Comparison of ENCODE assay signal across 8 mouse cellular contexts in the genomic region with DNA sequence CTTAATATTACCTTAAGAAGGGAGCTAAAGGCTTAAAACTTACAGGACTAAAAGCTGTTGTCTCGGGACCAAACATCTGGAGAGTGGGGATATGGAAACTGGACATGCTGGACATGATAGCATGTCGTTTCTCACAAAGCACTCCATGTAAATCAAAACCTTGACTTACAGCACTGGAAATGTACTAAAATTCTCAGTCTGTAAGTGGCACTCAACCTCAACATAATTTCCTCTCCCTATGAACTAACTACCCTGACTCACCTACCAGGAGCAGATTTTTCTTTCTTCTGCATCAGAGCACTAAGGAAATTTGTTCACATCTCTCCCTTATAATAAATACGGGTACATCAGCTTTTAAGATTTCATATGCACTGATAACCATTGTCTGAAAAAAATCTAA. TPM values are rescaled to one million over a fixed set of nuclear protein-coding genes. Genes with fewer than 3 reads are reported as not detected.
DNase-seq lines count a peak whose midpoint lies in the region; ATAC-seq lines count a peak whose summit lies in the region.

No protein-coding gene starts in this region.

- no peaks in the 10 kb centered on the region for H3K27me3 ChIP-seq in heart, embryonic 11.5 days (ENCODE audit: control insufficient read depth, insufficient read depth, low read length)
- no peaks in the 10 kb centered on the region for H3K27me3 ChIP-seq in forebrain, embryonic 13.5 days
- peaks cover 48% of the 10 kb centered on the region for H3K27me3 ChIP-seq in liver, embryonic 12.5 days (replicated peaks)

- no peak for DNase-seq in heart, postnatal 10 days
- DNase-seq in 3T3-L1 (ENCODE audit: low read depth, low spot score): peak; percentile 37
- no peak for DNase-seq in cerebellum, adult 8-10 months
- DNase-seq in ovary, postnatal 14 days (ENCODE audit: low spot score): no peak

- peak overlapping the region; percentile 89 for H3K4me3 ChIP-seq in heart, embryonic 11.5 days (ENCODE audit: low read depth, low read length)
- H3K4me3 ChIP-seq in forebrain, embryonic 13.5 days: peak overlapping the region; percentile 87
- H3K4me3 ChIP-seq in liver, embryonic 12.5 days: peak overlapping the region; percentile 64

- H3K4me1 ChIP-seq in heart, embryonic 11.5 days (ENCODE audit: control insufficient read depth, insufficient read depth, low read length): peaks cover 16% of the 10 kb centered on the region
- peaks cover 24% of the 10 kb centered on the region for H3K4me1 ChIP-seq in forebrain, embryonic 13.5 days
- peaks cover 8% of the 10 kb centered on the region for H3K4me1 ChIP-seq in liver, embryonic 12.5 days

- intact Hi-C loops in heart, postnatal 10 days (cut with DNase I): loop anchor here (5.0 to 10.0 kb wide), 3 partner anchors 87 to 653 kb away; partner anchors contain the start of gene Cd96

- H3K36me3 ChIP-seq in heart, embryonic 11.5 days (ENCODE audit: control insufficient read depth, insufficient read depth, low read length): no peaks in the 10 kb centered on the region
- 0 out of 2 replicates have a peak, but pooled peaks cover 3% of the 10 kb centered on the region for H3K36me3 ChIP-seq in forebrain, embryonic 13.5 days (ENCODE audit: poor library complexity, severe bottlenecking)
- H3K36me3 ChIP-seq in liver, embryonic 12.5 days: no peaks in the 10 kb centered on the region

- H3K27ac ChIP-seq in heart, embryonic 11.5 days (ENCODE audit: low read depth, low read length): no peak overlapping the region
- no peak overlapping the region for H3K27ac ChIP-seq in forebrain, embryonic 13.5 days
- H3K27ac ChIP-seq in liver, embryonic 12.5 days: no peak overlapping the region

- WGBS in heart, embryonic 11.5 days (ENCODE audit: insufficient replicate concordance): 29% methylated on average over 3 of the region's 3 CpGs
- WGBS in forebrain, embryonic 13.5 days: 11% methylated on average over 3 of the region's 3 CpGs
- WGBS in liver, embryonic 12.5 days (ENCODE audit: insufficient replicate concordance): 36% methylated on average over 3 of the region's 3 CpGs

- H3K9ac ChIP-seq in heart, embryonic 11.5 days (ENCODE audit: low read depth, low read length): peak overlapping the region; percentile 97
- H3K9ac ChIP-seq in forebrain, embryonic 13.5 days: peak overlapping the region; percentile 94
- no peak overlapping the region for H3K9ac ChIP-seq in liver, embryonic 12.5 days

- no peaks in the 10 kb centered on the region for H3K9me3 ChIP-seq in heart, embryonic 11.5 days (replicated peaks; ENCODE audit: control insufficient read depth, low read length)
- 0 out of 2 replicates have a peak, but pooled peaks cover 4% of the 10 kb centered on the region for H3K9me3 ChIP-seq in forebrain, embryonic 13.5 days (replicated peaks)
- H3K9me3 ChIP-seq in liver, embryonic 12.5 days (replicated peaks): no peaks in the 10 kb centered on the region

- peak overlapping the region; percentile 90 for H3K4me2 ChIP-seq in heart, embryonic 11.5 days
- peak overlapping the region; percentile 83 for H3K4me2 ChIP-seq in forebrain, embryonic 13.5 days
- H3K4me2 ChIP-seq in liver, embryonic 12.5 days: peak overlapping the region; percentile 78

- ATAC-seq in heart, embryonic 11.5 days (replicated peaks; ENCODE audit: insufficient number of reproducible peaks, low FRiP score, low TSS enrichment): no peak
- ATAC-seq in forebrain, embryonic 13.5 days: no peak
- ATAC-seq in liver, embryonic 12.5 days: no peak
- ATAC-seq in frontal cortex, adult (ENCODE audit: low TSS enrichment): no peak

RNA-seq across cellular contexts. Expression of gene Nectin3, which starts 3.1 kb away (rescaled TPM):
- 23.3 and 26.2 TPM in 2 replicates for polyA plus RNA-seq in heart, embryonic 11.5 days (2014; fragmentation: Nextera tagmentation; extraction: Ambion mirVana)
- total RNA-seq in heart, postnatal 10 days (2021): 10 to 100 TPM; 20.8 to 21.5 TPM
- polyA plus RNA-seq in forebrain, embryonic 13.5 days (2015; fragmentation: Nextera tagmentation; extraction: Ambion mirVana): 16.4 and 17.4 TPM in 2 replicates
- 8.5 and 8.9 TPM in 2 replicates for polyA plus RNA-seq in liver, embryonic 12.5 days (2016; fragmentation: Nextera tagmentation; extraction: Ambion mirVana)
